Mouse (Mus musculus) embryonic stem cell, embryonic (primary cell): ENCODE data around the gene Flt3l.

Experiments used
- CTCF ChIA-PET, 4 experiments: fragments of 300-600 bp in 2 of 4; fragments of 350-600 bp in 2 of 4; sonication (Branson Sonifier 250); formaldehyde crosslinking; loops; one replicate each; lab custom pipeline; 2022; ENCODE audit warnings: inconsistent platforms in 2 of 4; lab: Charles Lee
- POLR2A ChIA-PET, 4 experiments: fragments of 300-600 bp in 2 of 4; fragments of 350-600 bp in 2 of 4; sonication (Branson Sonifier 250); formaldehyde crosslinking; loops; one replicate each; lab custom pipeline; 2022; ENCODE audit warnings: antibody characterized with exemption in 4 of 4, inconsistent platforms in 1 of 4; lab: Charles Lee

Gene Flt3l

GRCm38 (mm10) chr7:45141914-45142313 lies 5.7 kb upstream of the Flt3l start:
- ChIA-PET CTCF (no interaction called here), POLR2A (interaction anchor here in 3 of 4 experiments (0.5 to 6.2 kb wide), 11 partner anchors 7 to 426 kb away, joined by 3 to 35 read pairs (median 5); partner anchors contain the start of genes Aldh16a1 (in 2 of the 3) and Pih1d1 (in 2 of the 3))

DNA sequence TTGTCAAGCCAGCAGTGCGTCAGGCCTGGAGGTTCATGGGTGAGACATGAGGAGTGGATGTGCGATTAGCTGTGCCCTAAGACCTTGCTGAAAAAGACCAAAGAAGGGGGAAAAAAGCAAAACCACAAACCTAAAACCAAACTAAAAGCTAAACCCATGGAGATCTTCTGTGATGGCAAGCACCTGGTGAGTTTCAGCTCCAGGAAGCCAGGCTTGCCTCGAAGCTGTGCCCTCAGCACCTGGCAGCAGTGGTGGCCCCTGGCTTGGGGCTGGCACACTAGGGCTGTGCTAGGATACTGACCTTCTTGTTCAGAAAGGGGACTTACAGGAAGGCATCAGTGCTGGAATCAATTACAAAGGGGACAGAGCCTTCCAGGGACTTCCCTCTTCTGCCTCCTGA lies 5.1 kb upstream of the Flt3l start:
- POLR2A ChIA-PET = interaction anchor here in 3 of 4 experiments (0.5 to 6.2 kb wide), 5 partner anchors 9 to 427 kb away, joined by 3 to 35 read pairs (median 3); partner anchors contain the start of genes Aldh16a1 (in 1 of the 3) and Pih1d1 (in 1 of the 3)

DNA sequence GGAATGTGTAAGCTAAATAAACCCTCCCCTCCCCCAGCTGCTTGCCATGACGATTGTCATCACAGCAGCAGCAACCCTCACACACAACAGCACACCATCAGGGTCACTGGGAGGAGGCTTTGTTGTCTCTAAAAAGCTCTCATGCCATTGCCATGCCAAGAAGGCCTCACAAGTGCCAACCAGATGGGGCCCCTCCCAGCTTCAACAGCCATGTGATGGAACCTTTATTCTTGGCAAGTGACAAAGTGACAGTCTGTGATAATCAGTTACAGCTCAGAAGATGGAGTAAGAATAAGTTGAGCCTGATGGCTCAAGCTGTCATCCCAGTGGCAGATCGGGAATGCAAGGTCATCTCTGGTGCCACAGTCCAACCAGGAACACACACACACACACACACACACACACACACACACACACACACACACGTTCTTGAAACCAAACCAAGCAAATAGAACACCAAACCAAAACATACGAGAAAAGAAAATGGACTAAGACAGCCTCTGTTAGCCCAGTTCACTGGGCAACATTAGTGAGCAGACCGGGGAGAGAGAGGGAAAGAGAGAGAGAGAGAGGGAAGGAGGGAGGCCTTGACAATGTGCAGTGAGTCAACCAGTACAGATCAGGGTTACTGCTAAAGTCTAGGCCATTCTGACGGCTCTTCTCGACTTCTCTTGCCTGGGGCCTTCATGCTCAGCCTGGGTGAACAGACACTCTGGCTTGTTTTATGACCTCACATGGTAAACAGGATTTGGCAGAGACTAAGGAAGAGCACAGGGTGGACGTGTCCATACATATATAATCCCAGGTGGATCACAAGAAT lies 3.9 kb upstream of the Flt3l start:
- CTCF ChIA-PET = interaction anchor here in 3 of 4 experiments (0.6 to 1.6 kb wide), 4 partner anchors 11 to 213 kb away, joined by 3 to 6 read pairs (median 4); no protein-coding TSS in a partner anchor

More for the DNA sequence above, 5.1 kb upstream of the Flt3l start:
- CTCF ChIA-PET = no interaction called here

DNA sequence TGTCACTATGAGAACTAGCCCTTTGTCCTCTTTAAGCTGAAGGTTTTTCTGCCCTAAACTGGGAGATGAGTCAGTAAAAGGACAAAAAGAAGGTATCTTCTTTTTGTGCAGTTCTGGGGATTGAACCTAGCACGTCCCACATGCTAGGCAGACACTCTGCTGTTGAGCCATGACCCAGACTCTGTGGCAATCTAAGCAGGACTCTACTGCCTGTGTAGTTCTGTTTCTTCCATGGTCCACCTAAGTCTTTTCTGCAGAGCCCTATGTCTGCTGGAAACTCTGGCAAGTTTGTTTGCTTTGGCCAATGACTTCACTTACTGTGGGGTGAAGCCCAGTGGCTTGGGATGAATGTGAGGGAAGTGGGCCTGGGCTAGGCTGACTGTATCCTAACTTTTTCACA lies 2.2 kb upstream of the Flt3l start:
- POLR2A ChIA-PET = interaction anchor here in 2 of 4 experiments (1.0 to 2.6 kb wide), 4 partner anchors 8 to 59 kb away, joined by 3 to 32 read pairs (median 6); partner anchors contain the start of gene Rps11 (in 1 of the 2)
- CTCF ChIA-PET = interaction anchor here in 1 of 4 experiments (2.6 kb wide), 1 partner anchor 57 kb away, joined by 26 read pairs; no protein-coding TSS in a partner anchor

More for the DNA sequence above, 3.9 kb upstream of the Flt3l start:
- POLR2A ChIA-PET = interaction anchor here in 3 of 4 experiments (0.6 to 2.0 kb wide), 10 partner anchors 10 to 323 kb away, joined by 3 to 7 read pairs (median 4); partner anchors contain the start of genes Aldh16a1 (in 1 of the 3) and Rps11 (in 1 of the 3)

DNA sequence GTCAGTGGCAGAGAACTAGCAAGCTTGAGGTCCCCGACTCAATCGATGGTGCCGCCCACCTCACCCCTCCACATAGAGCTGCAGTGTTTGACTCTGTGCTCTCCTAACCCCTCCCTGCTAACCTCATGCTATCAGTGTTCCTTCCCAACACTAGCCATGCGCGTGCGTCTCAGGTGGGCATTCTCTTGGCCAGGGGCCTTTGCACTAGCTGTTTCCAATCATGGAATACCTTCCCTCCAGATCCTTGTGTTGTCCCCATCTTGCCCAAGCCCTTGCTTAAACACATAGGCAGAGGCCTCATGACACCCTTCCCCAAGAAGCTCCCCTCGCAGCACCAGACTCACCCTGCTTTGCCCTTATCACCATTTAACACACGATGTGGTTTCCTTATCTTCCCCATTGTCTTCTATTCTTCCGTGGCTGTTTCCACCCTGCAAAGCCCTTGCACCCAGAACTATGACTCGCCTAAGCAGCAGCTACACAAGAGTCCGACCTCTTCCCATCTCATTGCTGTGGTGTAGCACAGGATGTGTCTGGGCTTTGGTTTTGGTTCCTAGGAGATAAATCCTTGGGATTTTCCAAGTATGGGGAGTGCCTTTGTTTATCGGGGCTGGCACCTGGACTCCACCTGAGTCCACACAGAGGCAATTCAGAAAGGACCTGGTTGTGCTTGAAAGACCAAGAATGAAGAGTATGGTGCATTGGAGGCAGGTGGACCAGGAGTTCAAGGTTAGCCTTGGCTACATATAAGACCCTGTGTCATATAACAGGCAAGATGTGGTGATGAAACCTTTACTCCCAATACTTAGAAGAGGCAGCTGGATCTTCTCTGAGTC lies 1.2 kb upstream of the Flt3l start:
- ChIA-PET POLR2A (interaction anchor here (0.6 to 2.6 kb wide), 23 partner anchors 9 to 267 kb away, joined by 3 to 32 read pairs (median 4); partner anchors contain the start of genes Aldh16a1 (in 3 of the 4), Pih1d1 (in 2 of the 4), Fcgrt (in 1 of the 4) and Ptov1 (in 1 of the 4)), CTCF (interaction anchor here (0.6 to 2.6 kb wide), 13 partner anchors 12 to 208 kb away, joined by 3 to 26 read pairs (median 3); partner anchors contain the start of genes Rcn3 (in 2 of the 4), Aldh16a1 (in 1 of the 4), Ap2a1 (in 1 of the 4) and Pih1d1 (in 1 of the 4))

DNA sequence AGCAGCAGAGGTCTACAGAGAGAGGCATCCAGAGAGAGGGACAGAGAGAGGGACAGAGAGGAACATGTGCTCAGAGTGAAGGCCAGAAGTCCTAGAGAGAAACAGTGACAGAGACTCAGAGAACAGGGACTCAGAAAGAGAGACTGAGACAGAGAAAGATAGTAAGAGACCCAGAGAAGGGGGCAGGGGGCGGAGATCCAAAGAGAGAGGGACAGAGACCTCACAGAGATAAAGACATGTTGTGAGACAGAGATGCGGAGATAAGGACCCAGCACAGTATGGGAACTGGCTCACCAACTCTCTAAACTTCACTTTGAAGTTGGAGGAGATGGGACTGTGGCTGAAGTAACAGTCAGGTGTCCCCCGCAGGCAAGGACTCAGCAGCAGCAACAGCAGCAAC lies 862 bp downstream of the Flt3l start:
- POLR2A ChIA-PET = interaction anchor here in 3 of 4 experiments (0.6 to 2.0 kb wide), 23 partner anchors 7 to 226 kb away, joined by 3 to 45 read pairs (median 6); partner anchors contain the start of genes Aldh16a1 (in 2 of the 3), Pih1d1 (in 2 of the 3), Rps11 (in 2 of the 3) and Ccdc155 (in 1 of the 3)
- CTCF ChIA-PET = interaction anchor here in 3 of 4 experiments (0.6 to 1.6 kb wide), 8 partner anchors 42 to 485 kb away, joined by 3 to 8 read pairs (median 4); partner anchors contain the start of gene Irf3 (in 1 of the 3)

DNA sequence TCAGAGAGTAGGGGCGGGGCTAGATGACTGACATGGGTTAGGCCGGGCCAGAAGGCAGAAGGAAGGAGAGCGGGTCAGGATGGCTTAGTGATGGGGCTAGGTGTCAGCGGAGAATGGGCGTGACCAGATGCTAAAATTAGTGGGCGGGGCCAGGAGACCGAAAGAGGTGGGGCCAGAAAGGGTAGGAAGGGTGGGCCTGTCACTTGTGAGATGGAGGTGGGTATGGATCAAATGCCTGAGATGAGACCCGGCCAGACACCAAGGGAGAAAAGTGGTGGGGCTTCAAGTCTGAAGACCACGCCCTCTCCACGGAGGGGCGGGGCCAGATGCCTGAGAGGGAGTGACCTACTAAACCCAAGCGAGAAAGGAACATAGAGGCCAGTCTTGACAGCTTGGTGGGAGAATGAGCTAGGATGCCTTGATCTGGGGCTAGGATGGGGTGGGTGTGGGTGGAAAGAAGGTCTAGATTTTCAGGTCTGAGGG lies 1.6 kb downstream of the Flt3l start:
- ChIA-PET POLR2A (interaction anchor here (0.6 to 2.0 kb wide), 51 partner anchors 8 to 261 kb away, joined by 3 to 45 read pairs (median 4); partner anchors contain the start of genes Aldh16a1 (in 3 of the 4), Pih1d1 (in 3 of the 4), Prmt1 (in 2 of the 4) and Rcn3 (in 2 of the 4)), CTCF (interaction anchor here (0.6 to 1.6 kb wide), 28 partner anchors 16 to 484 kb away, joined by 3 to 8 read pairs (median 4); partner anchors contain the start of genes Kcna7 (in 2 of the 4), Aldh16a1 (in 1 of the 4), Ccdc155 (in 1 of the 4) and Irf3 (in 1 of the 4))

DNA sequence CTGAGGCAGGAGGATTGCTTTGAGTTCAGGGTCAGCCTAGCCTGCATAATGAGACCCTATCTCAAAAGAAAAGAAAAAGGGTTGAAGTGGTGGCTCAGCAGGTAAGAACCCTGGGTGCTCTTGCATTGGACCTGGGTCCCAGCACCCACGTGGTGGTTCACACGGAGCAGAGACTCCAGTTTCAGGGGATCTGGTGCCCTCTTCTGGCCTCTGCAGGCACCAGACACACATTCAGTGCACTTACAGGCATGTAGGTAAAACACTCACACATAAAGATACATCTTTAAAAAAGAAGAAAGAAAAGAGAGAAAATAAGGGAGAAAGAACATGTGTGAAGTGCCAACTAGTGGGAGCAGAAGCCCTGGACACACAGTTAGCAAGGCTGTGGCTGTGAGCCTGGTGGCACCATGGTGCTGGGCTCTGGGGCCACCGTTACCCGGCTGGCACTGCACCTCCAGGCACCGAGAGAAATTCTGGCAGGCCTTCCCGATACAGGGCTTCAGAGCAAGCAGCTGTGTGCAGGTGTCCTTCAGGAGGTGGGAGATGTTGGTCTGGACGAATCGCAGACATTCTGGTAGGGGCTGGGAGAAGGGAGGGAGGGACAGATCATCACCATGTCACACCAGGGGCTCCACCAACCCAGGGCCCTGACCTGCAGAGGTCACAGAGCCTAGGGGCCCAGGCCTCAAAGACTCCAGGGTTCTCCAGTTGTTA lies 2.6 kb downstream of the Flt3l start:
- CTCF ChIA-PET = interaction anchor here in 3 of 4 experiments (0.7 to 1.6 kb wide), 17 partner anchors 17 to 314 kb away, joined by 3 to 8 read pairs (median 4); partner anchors contain the start of genes Kcna7 (in 2 of the 3), Aldh16a1 (in 1 of the 3), Ccdc155 (in 1 of the 3) and Pih1d1 (in 1 of the 3)
- POLR2A ChIA-PET = interaction anchor here (0.7 to 2.0 kb wide), 44 partner anchors 8 to 262 kb away, joined by 3 to 45 read pairs (median 4); partner anchors contain the start of genes Aldh16a1 (in 3 of the 4), Pih1d1 (in 3 of the 4), Prmt1 (in 2 of the 4) and Rcn3 (in 2 of the 4)

DNA sequence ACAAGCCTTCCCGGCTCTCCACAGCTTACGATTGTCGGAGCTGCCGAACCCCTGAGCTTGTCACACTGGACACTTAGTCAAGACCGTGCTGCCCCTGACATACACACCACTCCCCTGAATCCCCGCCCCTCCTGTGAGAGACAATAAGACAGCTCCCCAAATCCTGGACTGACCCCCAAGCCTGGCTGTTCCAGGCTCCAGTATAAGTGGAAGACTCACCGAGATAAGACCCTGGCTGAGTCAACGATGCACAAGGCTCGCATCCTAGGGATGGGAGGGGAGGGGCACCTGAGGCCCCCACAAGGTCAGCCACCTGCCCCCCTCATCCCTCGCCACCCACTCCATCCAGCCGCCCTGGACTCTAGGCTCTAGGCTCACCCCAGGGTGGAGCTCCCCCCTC lies 4.4 kb downstream of the Flt3l start:
- POLR2A ChIA-PET = interaction anchor here in 3 of 4 experiments (0.6 to 16.5 kb wide), 42 partner anchors 8 to 317 kb away, joined by 3 to 596 read pairs (median 4); partner anchors contain the start of genes Aldh16a1 (in 2 of the 3), Fcgrt (in 2 of the 3), Pih1d1 (in 2 of the 3) and Prmt1 (in 2 of the 3)
- CTCF ChIA-PET = interaction anchor here in 2 of 4 experiments (0.5 to 1.4 kb wide), 4 partner anchors 41 to 319 kb away, joined by 3 to 5 read pairs (median 4); no protein-coding TSS in a partner anchor

DNA sequence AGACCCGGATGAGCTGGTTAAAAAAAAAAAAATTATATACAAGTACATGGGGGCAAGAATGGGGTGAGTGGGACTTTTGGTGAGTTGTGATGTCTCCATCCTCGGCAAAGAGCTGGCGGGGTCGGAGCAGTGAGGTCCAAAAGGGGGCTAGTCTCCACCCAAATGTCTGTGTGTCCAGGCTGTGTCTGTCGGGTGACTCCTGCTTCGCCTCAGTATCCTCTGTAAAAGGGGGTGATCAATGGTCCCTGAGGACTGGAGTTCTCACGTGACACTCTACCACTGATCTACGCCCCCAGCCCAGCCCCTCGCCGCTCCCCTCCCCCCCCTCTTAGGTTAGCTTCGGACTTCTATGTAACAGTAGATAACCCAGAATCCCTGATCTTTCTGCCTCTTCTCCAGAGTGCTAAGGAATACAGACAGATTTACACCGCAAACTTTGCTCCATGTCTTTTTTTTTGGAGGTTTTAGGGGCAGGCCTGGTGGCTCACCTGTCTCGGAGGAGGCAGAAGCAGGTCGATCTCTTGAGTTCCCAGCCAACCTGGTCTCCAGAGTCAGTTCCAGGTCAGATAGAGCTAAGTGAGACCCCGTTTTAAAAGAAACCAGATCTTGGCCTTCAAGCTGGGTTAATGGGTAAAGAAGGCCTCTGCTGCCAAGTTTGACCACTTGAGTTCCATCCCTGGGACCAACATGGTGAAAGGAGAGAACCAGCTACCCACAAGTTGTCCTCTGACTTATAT lies 6.3 kb downstream of the Flt3l start:
- ChIA-PET CTCF (interaction anchor here in 2 of 4 experiments (0.6 to 2.2 kb wide), 7 partner anchors 26 to 212 kb away, joined by 3 to 7 read pairs (median 3); no protein-coding TSS in a partner anchor), POLR2A (interaction anchor here in 3 of 4 experiments (0.5 to 16.5 kb wide), 77 partner anchors 9 to 571 kb away, joined by 3 to 596 read pairs (median 5); partner anchors contain the start of genes Aldh16a1 (in 3 of the 3), Pih1d1 (in 3 of the 3), Prmt1 (in 3 of the 3) and Rras (in 3 of the 3))

- ChIA-PET CTCF (interaction anchor here in 3 of 4 experiments (0.5 to 2.2 kb wide), 6 partner anchors 10 to 258 kb away, joined by 3 to 7 read pairs (median 4); partner anchors contain the start of genes Aldh16a1 (in 1 of the 3) and Pih1d1 (in 1 of the 3)), POLR2A (interaction anchor here in 3 of 4 experiments (0.5 to 16.5 kb wide), 62 partner anchors 9 to 572 kb away, joined by 3 to 596 read pairs (median 6); partner anchors contain the start of genes Aldh16a1 (in 3 of the 3), Pih1d1 (in 3 of the 3), Prmt1 (in 3 of the 3) and Rras (in 3 of the 3))
Measured at GRCm38 (mm10) chr7:45129318-45129717, 6.9 kb downstream of the Flt3l start.

- POLR2A ChIA-PET = interaction anchor here in 3 of 4 experiments (0.5 to 16.5 kb wide), 59 partner anchors 8 to 572 kb away, joined by 3 to 596 read pairs (median 6); partner anchors contain the start of genes Aldh16a1 (in 3 of the 3), Pih1d1 (in 3 of the 3), Rras (in 3 of the 3) and Fcgrt (in 2 of the 3)
Measured at GRCm38 (mm10) chr7:45128624-45129246, 7.5 kb downstream of the Flt3l start, which contains the start of gene Rpl13a. Rpl13a (minus strand) TSS chr7:45128761.

DNA sequence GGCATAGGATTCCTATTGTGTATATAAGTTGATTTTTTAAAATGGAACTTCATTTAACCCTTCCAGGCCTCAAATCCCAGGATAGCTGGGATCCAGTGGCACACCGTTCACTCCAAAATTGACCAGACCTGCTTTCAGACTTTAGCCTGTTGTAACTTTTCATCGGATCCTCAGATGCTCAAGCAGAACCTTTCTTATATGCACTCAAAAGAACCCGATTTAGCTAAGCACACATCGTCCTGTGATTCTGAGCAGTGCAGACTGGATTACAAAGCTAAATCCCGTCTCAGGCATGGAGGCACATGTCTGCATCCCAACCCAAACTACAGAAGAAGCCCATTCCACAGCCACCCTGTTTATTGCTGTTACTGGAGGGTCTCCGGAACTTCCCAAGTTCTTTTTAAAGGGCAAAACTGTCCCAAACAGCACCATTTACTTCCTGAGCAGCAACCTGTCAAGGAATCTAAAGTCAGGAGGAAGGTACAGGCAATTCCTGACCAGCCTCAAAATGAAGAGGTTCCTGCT lies 8.5 kb downstream of the Flt3l start:
- POLR2A ChIA-PET = interaction anchor here in 3 of 4 experiments (0.6 to 16.5 kb wide), 46 partner anchors 8 to 423 kb away, joined by 3 to 596 read pairs (median 5); partner anchors contain the start of genes Aldh16a1 (in 3 of the 3), Pih1d1 (in 3 of the 3), Prmt1 (in 3 of the 3) and Fcgrt (in 2 of the 3)
- CTCF ChIA-PET = interaction anchor here in 1 of 4 experiments (1.1 kb wide), 1 partner anchor 9 kb away, joined by 3 read pairs; the partner anchor contains the start of genes Flt3l and Gm45713

More at GRCm38 (mm10) chr7:45128624-45129246, 7.5 kb downstream of the Flt3l start, which contains the start of gene Rpl13a:
- CTCF ChIA-PET = interaction anchor here in 3 of 4 experiments (0.5 to 1.0 kb wide), 3 partner anchors 11 to 257 kb away, joined by 3 to 5 read pairs (median 3); partner anchors contain the start of genes Aldh16a1 (in 1 of the 3) and Pih1d1 (in 1 of the 3)
